Mouse (Mus musculus) right cerebral cortex, adult 18-20 months (tissue): ENCODE results near the gene Chil4.
"Not testable (repeated sequence)": the region's sequence is repeated elsewhere in the genome, so short reads cannot be mapped to it uniquely, and the experiment has no call there.

Experiments
- DNase-seq: peaks from one replicate; pipeline ENCODE4 v3.0.0; 2022; ENCODE audit warnings: mixed read lengths

Gene Chil4

DNA sequence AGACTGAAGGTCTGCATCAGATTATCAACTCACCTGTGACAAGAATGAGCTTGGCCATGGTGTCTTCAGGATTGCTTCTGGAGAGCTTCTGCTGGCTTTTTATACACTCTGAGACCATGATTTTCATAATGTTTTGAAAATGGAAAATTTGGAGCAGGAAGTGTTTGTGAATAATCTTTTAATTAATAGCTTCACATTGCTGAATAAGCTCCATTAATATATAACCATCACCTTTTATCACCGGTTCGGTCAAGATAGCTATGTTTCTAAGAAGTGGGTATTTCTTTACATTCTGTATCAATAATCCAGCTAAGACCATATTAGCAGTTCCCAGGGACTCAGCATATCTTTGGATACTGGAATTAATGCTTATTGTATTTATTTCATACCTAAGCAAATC is at the start of gene Chil4:
Chil4 (minus strand) TSS at position 101 of the 400 bp plus-strand sequence.
- DNase-seq: no peak

DNA sequence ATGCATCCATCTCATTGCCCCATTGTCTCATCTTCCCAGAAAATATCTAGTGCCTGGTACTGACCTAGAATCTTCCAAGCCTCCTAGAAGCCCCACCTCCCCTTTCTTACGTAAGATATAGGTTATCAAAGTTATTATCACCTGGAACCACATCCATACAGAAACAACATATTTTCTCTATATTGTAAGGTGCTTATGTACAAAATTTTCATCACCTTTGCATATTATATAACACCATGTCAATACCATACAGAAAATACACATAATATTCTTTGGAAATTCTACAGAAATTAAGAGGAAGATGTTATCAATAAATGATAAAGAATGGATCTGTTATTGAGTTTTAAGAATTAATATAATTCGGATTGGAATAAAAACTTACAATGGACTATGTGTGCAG is 46.5 kb upstream of the Chil4 start:
- DNase-seq: no peak

DNA sequence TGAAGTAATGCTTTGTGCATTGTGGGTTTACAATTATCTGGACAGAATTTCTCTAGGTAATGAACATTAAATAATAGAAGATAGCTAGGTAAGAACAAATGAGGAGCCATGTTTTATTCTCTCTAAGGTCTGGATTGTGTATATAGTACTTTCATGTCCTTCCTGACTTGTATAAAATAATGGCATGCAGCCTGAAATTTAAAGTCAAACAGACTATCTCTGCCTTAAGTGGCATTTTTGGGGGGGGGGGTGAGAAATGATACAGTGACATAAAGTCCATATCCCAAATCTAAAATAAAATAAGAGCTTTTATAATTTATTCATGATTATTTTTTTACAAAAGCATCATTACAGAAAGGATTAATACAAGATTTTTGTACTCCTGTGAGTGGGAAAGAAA is 45.5 kb upstream of the Chil4 start:
- no peak for DNase-seq

DNA sequence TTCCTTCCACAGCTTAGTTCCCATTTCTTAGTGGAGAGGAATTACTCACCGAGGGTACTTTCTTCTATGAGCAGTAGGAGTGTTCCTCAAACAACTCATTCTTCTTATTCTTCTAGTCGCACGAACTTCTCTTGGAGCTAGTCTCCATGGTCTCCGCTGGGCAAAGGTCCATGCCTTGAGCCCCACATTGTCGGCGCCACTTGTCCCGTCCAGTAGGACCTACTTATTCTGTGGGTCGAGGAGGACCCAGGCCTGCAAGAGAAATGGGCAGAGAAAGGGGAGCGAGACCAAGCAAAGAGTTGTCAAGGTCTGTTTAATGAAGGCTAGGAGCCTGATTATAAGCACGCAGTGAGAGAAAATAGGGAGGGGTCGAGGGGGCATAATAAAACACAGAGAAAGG is 37.8 kb upstream of the Chil4 start:
- DNase-seq: not testable (repeated sequence)

DNA sequence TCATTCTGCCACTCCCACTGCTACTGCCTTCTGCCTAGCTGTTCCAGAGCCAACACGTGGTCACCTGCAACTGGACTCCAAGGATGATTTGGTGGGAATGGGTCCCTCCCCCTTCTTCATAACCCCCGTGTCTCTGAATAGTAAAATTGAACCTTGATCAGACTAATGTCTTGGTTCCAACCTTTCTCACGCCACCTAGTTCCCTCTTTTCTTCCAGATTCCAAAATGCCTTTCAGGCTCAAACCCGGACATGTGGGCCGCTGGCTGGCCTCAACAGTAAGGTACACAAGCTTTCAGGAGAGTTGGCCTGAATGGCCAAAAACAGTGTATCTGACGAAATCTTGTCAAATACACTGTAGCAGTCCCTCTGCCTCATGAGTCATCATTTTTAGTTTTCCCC is 33.4 kb upstream of the Chil4 start:
- no peak for DNase-seq

DNA sequence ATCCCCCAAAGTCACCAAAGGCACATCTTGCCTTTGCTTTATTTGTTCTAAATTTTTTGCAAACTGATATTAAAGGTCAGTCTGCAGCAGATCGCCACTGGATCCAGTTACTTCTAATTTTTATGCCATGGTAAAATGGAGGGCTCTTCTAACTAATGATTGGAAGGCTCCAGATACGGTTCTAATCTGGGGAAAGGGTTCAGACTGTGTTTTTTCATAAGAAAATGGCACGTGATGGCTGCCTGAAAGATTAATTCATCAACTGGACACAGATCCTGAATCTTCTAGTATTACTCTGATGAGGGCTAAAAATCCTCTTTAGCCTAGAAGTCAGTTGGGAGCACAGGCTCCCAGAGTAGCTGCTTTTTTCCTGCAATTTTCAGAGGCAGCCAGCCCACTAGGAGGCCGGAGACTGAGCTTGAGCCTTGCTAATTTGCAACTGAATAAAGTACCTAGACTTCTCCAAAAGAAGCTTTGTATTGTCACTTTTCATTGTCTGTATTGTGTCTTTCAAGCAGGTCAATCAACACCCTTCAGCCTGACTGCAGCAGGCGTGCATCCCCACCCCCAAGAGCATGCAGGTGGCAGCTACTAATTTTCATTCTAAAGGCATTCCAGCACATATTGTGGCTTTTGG is 31.6 kb upstream of the Chil4 start:
- DNase-seq: not testable (repeated sequence)

DNA sequence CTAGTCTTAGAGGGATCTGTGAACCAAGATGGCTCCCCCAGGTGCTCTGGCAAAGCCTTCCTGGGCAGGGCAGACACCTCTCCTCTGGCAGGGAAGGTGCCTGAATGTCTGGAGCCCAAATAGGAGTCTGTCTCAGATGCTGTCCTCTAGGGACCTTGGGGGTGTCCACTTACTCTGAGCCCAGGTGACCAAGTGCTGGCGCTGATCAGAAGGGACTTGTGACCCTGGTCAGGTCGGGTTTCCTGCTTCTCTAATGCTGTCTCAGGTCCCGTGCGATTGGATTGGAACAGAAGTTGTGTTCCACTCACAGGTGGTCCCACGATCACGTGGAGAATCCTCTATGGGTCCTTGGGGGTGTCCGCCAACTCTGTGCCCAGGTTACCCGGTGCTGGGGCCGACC is 28.1 kb upstream of the Chil4 start:
- DNase-seq: not testable (repeated sequence)

DNA sequence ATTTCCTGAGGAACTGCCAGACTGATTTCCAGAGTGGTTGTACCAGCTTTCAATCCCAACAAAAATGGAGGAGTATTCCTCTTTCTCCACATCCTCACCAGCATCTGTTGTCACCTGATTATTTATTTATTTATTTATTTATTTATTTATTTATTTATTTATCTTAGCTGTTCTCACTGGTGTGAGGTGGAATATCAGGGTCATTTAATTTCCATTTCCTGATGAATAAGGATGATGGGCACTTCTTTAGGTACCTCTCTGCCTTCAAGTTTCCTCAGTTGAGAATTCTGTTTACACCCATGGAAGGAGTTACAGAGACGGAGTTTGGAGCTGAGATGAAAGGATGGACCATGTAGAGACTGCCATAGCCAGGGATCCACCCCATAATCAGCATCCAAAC is 20.9 kb upstream of the Chil4 start:
- DNase-seq: not testable (repeated sequence)

DNA sequence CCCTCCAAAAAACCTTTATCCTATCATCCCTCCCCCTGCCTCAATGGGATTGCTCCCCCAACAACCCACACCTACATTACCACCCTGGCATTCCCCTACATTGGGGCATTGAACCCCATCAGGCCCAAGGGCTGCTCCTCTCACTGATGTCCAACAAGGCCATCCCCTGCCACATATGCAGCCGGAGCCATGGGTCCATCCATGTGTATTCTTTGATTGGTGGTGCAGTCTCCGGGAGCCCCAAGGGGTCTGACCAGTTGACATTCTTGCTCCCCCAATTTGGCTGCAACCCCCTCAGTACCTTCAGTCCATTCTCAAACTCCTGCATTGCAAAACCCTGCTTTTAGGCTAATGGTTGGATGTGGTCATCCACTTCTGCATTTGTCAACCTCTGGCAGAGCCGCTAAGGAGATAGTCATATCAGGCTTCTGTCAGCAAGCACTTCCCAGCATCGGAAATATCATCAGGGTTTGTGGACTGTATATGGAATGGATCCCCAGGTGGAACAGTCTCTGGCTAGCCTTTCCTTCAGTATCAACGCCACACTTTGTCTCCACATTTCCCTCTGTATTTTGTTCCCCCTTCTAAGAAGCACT is 20.0 kb upstream of the Chil4 start:
- DNase-seq: no peak

DNA sequence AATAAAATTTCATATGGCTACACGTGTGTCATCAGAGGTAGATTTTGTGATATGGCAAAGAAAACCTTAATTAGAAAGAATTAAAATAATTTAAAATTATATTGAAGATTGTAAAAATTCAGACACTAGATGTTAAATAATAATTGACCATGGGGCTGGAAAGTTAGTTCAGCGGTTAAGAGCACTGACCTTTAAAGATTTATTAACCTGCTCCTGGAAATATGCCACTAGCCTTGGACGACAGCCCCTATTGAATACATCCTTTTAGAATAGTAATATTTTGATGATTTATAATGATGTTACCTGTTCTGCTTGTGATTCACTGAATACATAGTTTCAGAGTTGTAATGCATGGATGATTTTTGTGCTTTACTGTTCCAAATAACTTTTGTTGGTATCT is 4.1 kb upstream of the Chil4 start:
- DNase-seq: not testable (repeated sequence)

DNA sequence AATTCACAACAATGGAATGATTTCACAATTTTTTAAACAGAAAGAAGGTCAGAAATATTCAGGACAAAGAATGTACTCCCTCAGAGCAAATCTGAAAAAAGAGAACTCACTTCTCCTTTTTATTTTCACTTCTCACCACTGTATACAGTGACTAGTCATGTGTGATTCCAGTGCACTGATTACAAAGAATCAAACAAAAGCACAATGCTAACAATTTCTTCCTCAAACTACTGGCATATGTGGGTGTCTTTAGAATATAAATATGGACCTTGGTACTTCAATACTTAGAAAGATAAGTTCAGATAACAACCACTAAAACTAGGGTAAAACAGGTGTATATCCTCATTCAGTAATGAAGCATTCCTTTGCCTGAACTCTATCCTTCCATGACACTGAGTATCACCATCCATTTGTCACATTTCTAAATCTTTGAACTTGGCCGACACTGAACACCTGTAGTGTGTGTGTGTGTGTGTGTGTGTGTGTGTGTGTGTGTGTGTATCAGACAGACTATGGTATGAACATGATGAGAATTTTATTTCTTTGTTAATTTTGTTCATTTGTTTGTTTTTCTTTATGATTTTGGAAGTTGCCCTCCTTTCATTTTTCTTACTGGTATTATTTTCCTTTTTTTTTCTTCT is 2.4 kb upstream of the Chil4 start:
- no peak for DNase-seq

DNA sequence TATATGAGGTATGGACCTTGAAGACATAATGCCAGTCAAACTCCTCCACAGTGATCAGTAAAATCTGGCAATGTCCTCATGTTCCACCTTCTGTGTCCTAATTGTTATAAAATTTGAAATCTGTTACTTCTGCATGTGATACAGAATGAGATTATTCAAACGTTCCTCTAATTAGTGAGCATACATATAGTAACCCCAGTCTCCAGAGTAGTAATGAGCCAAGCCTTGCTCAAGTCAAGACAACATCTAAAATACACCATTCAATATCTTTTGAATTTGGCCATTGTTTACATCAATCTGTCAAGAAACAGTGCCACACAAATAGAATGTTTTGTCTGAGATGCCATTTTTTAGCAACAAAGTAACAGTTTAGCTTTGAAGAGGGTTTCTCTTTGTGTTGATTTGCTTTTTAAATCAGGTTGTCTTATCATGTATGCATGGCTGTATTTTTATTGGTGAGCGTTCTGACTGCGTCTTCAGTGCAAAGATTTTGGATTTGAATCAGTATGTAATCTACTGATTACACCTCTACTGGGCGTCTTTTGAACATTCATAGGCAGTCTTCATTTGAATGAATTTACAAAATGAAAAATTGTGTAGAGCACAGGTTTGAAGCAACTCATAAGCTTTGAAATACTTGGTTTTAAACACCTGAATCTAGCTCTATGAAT is 888 bp downstream of the Chil4 start:
- not testable (repeated sequence) for DNase-seq

DNA sequence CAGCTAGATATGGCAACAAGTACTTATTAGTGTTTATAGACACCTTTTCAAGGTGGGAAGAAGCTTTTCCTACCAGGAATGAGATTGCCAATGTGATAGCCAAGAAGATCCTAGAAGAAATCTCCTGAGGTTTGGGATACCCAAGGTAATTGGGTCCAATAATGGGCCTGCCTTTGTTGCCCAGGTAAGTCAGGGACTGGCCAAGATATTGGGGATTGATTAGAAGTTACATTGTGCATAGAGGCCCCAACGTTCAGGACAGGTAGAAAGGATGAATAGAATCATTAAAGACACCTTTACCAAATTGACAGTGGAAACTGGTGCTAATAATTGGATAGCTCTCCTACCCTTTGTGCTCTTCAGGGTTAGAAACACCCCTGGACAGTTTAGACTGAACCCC is 21.3 kb downstream of the Chil4 start:
- DNase-seq: not testable (repeated sequence)

DNA sequence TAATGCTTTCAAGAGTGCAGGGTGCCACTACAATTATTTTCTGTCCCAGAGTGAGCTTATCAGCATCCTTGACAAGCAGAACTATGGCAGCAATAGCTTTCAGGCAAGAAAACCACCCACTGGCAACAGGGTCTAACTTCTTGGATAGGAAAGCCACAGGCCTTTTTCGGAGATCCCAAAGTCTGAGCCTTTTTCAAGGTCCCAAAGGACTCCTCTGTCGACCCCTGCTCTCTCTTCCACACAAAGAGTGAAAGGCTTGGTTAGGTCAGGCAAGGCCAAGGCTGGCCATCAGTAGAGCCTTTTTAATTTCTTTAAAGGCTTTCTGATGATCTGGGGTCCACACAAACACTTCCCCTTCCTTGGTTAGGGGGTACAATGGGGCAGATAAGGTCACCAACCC is 22.1 kb downstream of the Chil4 start:
- not testable (repeated sequence) for DNase-seq

DNA sequence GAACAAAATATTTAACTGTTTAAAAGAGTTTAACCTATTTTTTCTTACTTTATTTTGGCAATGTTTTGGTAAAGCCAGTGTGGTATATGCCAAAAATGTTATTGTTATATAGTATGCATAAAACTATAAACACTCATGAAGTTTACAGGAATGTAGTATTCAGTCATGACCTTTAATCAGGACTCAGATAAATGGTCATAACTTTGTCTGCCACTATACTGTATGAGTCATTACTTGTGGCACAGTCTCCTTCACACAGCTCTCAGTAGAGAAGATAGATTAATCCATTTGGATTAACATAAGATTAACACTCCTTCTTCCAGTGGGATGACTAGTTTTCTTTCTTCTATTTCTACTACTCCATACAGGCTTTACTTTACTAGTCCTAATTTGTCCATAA is 23.0 kb downstream of the Chil4 start:
- DNase-seq: no peak

DNA sequence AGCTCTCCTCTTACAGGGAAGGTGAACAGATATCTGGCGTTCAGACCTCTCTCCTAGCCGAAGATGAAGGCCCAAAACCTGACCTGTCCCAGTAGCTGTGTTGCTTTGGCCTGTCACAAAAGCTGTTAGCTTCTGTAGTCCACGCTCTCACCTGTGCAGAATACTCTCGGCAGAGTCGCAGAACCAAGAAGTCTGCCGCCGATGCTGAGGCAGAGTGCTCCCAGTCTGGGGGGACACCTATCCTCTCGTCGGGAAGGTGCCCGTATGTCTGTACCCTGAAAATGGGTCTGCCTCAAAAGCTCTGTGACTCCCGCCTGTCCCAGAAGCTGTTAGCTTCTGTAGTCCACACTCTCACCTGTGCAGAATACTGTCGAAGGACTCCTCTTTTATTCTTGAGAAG is 23.8 kb downstream of the Chil4 start:
- no peak for DNase-seq

DNA sequence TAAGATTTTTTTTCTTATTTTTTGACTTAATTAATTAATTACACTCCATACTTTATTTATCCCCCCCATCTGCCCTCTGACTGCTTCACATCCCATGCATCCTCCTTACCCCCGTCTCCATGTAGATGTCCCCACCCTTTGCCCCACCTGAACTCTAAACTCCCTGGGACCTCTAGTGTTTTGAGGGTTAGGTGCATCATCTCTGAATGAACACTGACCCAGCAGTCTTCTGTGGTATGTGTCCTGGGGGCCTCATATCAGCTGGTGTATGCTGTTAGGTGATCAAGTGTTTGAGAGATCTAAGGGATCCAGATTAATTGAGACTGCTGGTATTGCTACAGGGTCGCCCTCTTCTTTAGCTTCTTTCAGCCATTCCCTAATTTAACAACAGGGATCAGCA is 31.3 kb downstream of the Chil4 start:
- DNase-seq: no peak

DNA sequence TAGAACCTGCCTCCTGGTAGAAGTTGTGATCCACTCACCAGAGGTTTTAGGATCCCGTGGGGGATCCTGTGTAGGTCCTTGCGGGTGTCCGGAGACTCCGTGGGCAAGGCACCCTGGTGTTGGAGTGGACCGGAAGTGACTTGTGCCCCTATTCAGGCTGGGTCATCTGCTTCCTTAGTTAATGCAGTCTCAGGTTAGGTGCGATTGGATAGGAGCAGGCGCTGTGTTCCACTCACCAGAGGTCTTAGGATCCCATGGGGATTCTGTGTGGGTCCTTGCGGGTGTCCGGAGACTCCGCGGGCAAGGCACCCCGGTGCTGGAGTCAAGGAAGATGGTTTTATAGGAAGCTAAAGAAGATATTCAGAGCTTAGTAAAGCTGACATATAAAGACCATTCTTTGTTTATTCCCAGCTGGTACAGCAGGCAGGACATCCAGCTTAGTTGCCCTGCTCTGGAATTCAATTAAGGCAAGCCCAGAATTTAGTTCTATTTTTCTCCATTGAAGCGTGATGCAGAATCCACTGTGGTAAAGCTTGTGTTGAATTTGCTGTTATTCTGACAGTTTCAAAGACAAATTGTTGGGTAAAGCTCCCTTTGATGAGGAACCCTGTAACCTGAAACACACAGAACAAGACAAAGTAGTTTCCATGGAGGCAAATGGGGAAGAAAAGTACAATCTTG is 41.7 kb downstream of the Chil4 start:
- no peak for DNase-seq

DNA sequence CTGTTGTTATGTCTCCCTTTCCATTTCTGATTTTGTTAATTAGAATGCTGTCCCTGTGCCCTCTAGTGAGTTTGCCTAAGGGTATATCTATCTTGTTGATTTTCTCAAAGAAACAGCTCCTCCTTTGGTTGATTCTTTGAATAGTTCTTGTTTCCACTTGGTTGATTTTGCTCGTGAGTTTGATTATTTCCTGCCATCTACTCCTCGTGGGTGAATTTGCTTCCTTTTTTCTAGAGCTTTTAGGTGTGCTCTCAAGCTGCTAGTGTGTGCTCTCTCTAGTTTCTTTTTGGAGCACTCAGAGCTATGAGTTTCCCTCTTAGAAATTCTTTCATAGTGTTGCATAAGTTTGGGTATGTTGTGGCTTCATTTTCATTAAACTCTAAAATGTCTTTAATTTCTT is 44.3 kb downstream of the Chil4 start:
- DNase-seq: not testable (repeated sequence)

DNA sequence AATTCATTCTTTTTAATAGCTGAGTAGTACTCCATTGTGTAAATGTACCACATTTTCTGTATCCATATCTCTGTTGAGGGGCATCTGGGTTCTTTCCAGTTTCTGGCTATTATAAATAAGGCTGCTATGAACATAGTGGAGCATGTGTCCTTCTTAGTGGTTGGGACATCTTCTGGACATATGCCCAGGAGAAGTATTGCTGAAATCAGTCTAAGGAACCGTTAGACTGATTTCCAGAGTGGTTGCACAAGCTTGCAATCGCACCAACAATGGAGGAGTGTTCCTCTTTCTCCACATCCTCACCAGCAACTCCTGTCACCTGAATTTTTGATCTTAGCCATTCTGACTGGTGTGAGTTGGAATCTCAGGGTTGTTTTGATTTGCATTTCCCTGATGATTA is 46.8 kb downstream of the Chil4 start:
- DNase-seq: not testable (repeated sequence)

DNA sequence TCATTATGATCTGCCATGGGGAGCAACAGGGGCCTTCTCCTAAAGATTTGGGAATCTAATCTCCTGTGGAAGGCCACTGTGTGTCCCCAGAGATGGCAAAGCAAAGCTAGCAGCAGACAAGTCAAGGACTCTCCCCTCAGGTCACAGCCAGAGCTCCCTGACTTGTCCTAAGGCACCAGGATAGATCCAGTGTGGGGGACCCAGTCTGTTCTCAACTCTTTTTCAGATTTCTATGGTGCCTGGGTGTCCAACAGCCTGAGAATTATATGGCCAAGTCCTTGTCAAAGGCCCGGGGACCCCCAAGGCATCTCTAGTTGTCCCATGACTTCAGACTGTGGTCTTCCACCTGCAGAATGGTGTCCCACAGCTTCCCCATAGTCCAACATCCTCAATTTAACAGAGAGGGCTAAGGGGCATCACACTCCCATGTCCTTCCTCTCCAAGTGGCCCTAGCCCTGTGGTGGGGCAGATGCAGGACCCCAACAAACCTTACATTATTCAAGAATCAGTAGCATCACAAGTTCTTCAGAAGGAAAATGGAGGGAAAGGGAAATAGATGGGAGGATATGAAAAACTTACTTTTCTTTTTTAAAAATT is 48.1 kb downstream of the Chil4 start:
- DNase-seq: no peak

DNA sequence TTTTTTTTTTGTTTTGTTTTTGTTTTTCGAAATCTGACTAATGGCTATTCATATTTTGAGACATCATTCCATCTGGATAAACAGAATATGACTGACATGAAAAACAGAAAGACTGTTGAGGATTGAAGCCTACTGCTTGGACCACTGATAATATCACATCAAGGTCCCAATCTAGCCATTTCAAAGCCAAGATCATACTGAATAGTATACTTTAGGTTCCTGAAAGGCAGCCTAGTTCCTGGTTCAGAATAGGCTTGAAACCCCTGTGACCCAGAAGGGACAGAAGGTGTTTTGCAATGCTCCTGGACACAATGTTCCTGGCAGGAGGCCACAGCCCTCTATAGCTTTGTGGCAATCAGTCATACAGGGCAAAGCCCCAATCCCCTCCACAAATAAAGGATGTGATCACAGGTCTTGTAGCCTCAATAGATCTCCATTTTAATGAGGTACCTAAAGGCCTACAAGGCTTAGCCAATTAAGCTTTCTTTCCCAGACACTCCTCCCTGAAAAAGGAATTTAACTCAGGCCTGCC is 48.7 kb downstream of the Chil4 start:
- DNase-seq: no peak

DNA sequence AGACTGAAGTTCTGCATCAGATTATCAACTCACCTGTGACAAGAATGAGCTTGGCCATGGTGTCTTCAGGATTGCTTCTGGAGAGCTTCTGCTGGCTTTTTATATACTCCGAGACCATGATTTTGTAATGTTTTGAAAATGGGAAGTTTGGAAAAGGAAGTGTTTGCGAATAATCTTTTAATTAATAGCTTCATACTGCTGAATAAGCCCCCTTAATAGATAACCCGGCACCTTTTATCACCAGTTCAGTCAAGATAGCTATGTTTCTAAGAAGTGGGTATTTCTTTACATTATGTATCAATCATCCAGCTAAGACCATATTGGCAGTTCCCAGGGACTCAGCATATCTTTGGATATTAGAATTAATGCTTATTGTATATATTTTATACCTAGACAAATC is 51.8 kb downstream of the Chil4 start, which contains the start of gene Chil3:
Chil3 (minus strand) TSS at position 101 of the 400 bp plus-strand sequence.
- DNase-seq: no peak
